Mouse (Mus musculus) spleen, postnatal 4 days (tissue): Measurements from ENCODE around the gene Zfp2.
A peak's percentile ranks its signal among the peaks of the same experiment; 100 is the strongest.

Experiments used
- DNase-seq, 2 experiments: peaks; one replicate each; pipeline ENCODE4 v3.0.0; 2022; ENCODE audit warnings: low spot score in 2 of 2

Gene Zfp2

GRCm38 (mm10) chr11:50915671-50916320 lies at the start of gene Zfp2:
Gene Zfp2 (minus strand): TSS chr11:50916165.
- peak; percentile 82 to 90 for DNase-seq

- DNase-seq, result no peak
Measured at GRCm38 (mm10) chr11:50964886-50965285, 48.9 kb upstream of the Zfp2 start.

GRCm38 (mm10) chr11:50953665-50954064 lies 37.7 kb upstream of the Zfp2 start, which contains the start of gene Prop1:
Gene Prop1 (minus strand): TSS chr11:50953765.
- no peak for DNase-seq

GRCm38 (mm10) chr11:50952290-50952689 lies 36.3 kb upstream of the Zfp2 start:
- no peak for DNase-seq

GRCm38 (mm10) chr11:50943506-50943905 lies 27.5 kb upstream of the Zfp2 start, which contains the start of gene 4933414I15Rik:
Gene 4933414I15Rik (minus strand): TSS chr11:50943765.
- peak in 1 of 2 experiments; percentile 49 for DNase-seq

GRCm38 (mm10) chr11:50942386-50942785 lies 26.4 kb upstream of the Zfp2 start:
- DNase-seq, result no peak

GRCm38 (mm10) chr11:50939621-50940366 lies 23.8 kb upstream of the Zfp2 start:
- DNase-seq, result peak in 1 of 2 experiments; percentile 40

- DNase-seq, result no peak
Measured at GRCm38 (mm10) chr11:50938435-50938834, 22.5 kb upstream of the Zfp2 start.

- DNase-seq, result no peak
Measured at GRCm38 (mm10) chr11:50932040-50932439, 16.1 kb upstream of the Zfp2 start.

- DNase-seq, result peak; percentile 52 to 72
Measured at GRCm38 (mm10) chr11:50931451-50931866, 15.5 kb upstream of the Zfp2 start, which contains the start of gene Zfp354b. Gene Zfp354b (minus strand): TSS chr11:50931633.

- DNase-seq, result no peak
Measured at GRCm38 (mm10) chr11:50931021-50931420, 15.1 kb upstream of the Zfp2 start.

- no peak for DNase-seq
Measured at GRCm38 (mm10) chr11:50930469-50931014, 14.6 kb upstream of the Zfp2 start.

- DNase-seq, result no peak
Measured at GRCm38 (mm10) chr11:50914461-50914860, 1.5 kb downstream of the Zfp2 start.

- no peak for DNase-seq
Measured at GRCm38 (mm10) chr11:50913301-50913700, 2.7 kb downstream of the Zfp2 start.

- no peak for DNase-seq
Measured at GRCm38 (mm10) chr11:50908136-50908535, 7.8 kb downstream of the Zfp2 start.

GRCm38 (mm10) chr11:50897359-50897758 lies 18.6 kb downstream of the Zfp2 start:
- DNase-seq, result no peak

- no peak for DNase-seq
Measured at GRCm38 (mm10) chr11:50892441-50892840, 23.5 kb downstream of the Zfp2 start.

GRCm38 (mm10) chr11:50887390-50888128 lies 28.4 kb downstream of the Zfp2 start, which contains the start of gene Zfp454:
Gene Zfp454 (minus strand): TSS chr11:50887651.
- DNase-seq, result peak in 1 of 2 experiments; percentile 16

- DNase-seq, result no peak
Measured at GRCm38 (mm10) chr11:50886933-50887293, 29.1 kb downstream of the Zfp2 start.

GRCm38 (mm10) chr11:50886231-50886932 lies 29.6 kb downstream of the Zfp2 start:
- DNase-seq, result no peak

- no peak for DNase-seq
Measured at GRCm38 (mm10) chr11:50883756-50884155, 32.2 kb downstream of the Zfp2 start.
